Mouse (Mus musculus): ENCODE measurements at regions not wholly inside any gene's neighbourhood (a gene's known extent, or its start where the extent isn't known, plus 50 kb on each side); places are given as distances from the start of the nearest gene placed in this dataset.
A peak's percentile ranks its signal among the peaks of the same experiment; 100 is the strongest.

GRCm38 (mm10) chr13:35079685-35080084 is 52.8 kb upstream of the Eci2 start:
- no peak for DNase-seq (ENCODE audit: low spot score)

- no peak for DNase-seq (ENCODE audit: low spot score)
These were observed 58.5 kb upstream of the Eci2 start for GRCm38 (mm10) chr13:35085386-35085785.

- DNase-seq (ENCODE audit: low spot score): peak; percentile 44
These were observed 60.5 kb upstream of the Eci2 start for GRCm38 (mm10) chr13:35087246-35088040.

- no peak for DNase-seq (ENCODE audit: low spot score)
These were observed 64.3 kb upstream of the Eci2 start for GRCm38 (mm10) chr13:35091155-35091554.

DNA sequence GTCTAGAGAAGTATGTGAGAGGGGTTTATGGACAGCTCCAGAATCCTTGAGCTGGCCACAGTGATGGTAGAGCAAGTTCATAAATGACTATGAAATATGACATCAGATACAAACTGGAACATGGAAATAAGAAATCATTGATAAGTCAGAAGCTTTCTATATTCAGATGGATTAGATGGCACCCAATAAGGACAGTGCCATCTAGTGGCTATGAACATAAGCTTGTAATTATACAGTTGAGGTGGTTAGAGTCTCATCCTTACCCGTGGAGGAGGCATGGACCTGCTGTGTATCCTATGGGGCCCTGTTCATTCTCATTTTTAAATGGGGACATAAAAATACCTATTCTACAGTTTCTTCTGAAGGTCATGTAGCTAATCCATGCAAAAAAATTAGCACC is 92.9 kb upstream of the Eci2 start:
- no peak for DNase-seq (ENCODE audit: low spot score)

GRCm38 (mm10) chr13:35129475-35129874 is 102.6 kb upstream of the Eci2 start:
- DNase-seq (ENCODE audit: low spot score): no peak

DNA sequence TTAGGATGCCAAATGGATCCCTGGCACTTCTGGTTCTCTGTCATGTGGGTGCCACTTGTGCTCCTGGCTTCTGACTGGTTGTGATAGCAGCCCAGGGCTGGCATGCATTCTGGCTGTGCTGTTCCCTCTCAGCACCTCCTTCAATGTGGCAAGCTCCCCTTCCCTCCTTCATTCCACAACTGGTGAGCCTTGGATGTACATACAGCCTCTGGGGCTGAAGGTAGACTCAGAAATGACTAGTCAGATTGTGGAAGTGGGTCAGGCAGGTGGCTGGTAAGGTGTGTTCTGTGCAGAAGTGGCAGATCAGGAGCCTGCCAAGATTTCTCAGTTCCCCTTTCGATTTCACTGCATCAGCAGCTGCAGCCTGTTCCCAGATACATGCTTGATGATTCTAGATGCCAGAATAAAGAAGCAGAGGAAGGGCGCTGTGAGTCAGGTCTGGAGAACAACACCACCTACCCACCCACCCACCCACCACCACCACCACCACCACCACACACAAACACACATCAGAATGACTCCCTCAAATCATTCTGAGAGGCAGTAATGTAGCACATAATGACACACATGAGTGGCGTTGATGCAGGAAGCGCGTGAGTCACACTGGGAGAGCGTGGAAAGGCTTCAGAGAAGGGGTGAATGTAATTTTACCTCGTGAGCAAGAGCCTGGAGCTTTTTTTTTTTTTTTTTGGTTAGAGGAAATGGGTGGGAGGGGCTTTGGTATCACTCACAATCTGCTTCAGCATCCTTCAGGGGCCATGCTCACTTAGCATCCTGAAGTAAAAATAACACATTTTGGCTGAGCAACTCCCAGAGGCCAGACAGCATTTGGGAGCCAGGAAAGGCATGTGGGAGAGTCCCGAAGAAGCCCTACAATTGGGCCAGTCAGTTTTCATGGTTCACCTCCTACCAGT is 104.6 kb upstream of the Eci2 start:
- no peak for DNase-seq (ENCODE audit: low spot score)

DNA sequence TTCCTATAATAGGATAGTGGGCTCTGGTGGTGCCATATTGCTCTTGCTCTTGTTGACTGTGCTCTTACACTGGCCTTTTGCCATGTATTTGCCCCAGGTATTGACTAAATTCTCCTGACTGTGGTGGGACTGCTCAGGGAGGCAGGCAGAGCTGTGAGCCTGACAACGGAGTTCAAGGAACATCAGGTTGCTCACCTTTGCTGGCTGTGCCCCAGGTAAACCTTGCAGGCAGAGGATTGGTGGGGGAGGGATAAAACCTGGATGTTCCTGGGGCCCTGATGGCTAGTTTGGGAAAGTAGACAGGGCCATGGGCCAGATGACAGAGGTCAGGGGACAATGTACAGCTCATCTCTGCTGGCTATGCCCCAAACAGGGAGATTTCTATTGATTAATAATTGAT is 124.7 kb upstream of the Eci2 start:
- DNase-seq (ENCODE audit: low spot score): no peak

DNA sequence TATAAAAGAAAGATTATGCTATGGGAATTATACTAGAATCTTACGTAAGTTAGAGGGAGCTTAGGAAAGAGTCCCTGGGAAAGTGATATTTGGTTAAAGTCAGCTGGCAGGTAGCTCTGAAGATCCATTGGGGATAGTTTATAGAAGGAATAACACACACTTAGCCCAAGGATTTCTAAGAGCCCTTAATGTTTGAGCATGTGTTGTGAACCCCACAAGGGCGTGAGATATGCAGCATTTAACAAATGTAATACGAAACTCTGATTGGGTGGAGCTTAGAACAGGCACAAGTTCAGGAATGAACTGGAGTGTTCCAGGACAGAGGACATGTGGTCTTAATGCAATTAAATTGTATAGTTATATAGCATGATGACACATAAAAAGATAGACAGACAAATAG is 132.6 kb upstream of the Eci2 start:
- no peak for DNase-seq (ENCODE audit: low spot score)

DNA sequence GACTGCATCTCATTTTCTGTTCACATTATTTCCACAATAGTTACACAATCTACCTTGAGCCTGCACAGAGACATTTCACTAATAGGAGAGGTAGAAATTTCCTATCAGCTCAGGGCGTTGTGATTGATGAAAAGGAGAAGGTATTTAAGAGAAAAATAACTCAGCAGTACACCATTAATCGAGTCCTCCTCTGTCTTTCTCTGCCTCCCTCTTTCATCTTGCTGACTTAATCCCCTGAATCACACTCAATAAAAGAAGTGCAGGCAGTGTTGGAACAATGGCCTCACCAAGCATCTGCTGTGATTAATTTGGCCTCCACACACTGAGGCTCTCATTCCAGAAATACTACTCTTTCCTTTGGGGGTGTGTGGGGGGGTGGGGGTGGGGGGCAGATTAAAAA is 133.9 kb upstream of the Eci2 start:
- no peak for DNase-seq (ENCODE audit: low spot score)

GRCm38 (mm10) chr13:35166080-35166479 is 139.2 kb upstream of the Eci2 start:
- peak; percentile 8 for DNase-seq (ENCODE audit: low spot score)

DNA sequence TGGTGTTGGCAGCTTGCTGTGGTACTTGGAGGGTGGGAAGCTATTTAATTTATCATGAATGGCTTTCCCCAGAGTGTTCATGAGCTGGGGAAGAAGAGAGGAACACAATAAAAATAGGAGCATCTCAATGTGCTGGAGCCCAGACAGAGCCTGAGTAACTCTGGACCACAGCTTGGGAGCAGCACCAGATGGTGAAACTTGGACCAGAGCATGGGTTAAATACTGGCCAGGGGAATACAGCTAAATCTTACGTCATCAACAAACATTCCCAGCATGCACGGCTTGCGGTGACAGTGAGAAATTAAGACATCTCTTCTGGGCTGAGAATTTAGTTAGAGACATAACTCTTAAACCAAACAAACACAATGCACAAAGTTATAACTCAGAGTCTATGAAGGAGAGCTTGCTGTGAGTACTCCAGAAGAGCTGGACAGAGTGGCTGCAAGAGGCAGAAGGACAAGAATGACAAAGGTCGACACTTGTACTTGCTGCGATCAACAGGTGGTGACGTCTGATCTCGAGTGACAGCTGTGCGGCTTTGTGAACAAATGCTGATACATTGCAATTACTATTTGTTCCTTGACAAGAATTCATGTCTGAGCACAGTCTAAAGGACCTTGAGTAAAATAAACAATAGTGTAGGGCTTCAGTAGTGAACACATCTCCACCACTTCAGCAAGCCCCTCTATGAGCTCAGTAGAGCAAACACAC is 140.1 kb upstream of the Eci2 start:
- DNase-seq (ENCODE audit: low spot score): peak; percentile 56

DNA sequence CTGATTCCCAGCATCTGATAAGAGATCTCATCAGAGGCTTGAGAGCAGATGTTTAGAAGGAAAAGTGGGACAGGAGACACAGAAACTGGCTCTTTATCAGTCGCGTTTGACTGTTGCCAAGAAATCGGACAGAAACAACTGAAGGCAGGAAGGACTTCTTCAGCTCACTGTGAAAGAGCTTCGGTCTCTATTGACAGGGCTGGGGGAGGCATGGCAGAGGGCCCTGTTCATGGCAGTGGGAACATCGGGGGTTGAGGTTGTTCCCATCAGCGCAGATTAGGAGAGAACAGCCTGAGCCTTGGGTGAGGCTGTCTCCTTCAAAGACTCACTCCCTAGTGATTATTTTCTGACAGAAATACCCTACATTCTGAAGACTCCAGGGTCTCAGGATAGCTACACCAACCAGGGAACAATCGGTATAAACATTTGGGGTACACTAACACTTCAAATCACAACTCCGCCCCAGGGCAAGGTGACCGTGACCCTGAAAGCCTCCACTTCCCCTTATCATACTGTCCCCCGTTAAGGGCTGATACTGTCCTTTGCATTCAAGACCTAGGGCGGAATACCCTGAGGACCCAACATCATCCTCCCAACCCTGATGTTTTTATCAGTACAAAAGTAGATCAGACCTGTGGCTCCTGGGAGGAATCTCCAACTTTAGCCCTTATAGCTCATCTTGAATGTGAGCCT is 144.8 kb upstream of the Eci2 start:
- DNase-seq (ENCODE audit: low spot score): no peak

GRCm38 (mm10) chr13:35173522-35173921 is 146.6 kb upstream of the Eci2 start:
- DNase-seq (ENCODE audit: low spot score): no peak

GRCm38 (mm10) chr13:35175587-35175986 is 148.7 kb upstream of the Eci2 start:
- DNase-seq (ENCODE audit: low spot score): no peak

DNA sequence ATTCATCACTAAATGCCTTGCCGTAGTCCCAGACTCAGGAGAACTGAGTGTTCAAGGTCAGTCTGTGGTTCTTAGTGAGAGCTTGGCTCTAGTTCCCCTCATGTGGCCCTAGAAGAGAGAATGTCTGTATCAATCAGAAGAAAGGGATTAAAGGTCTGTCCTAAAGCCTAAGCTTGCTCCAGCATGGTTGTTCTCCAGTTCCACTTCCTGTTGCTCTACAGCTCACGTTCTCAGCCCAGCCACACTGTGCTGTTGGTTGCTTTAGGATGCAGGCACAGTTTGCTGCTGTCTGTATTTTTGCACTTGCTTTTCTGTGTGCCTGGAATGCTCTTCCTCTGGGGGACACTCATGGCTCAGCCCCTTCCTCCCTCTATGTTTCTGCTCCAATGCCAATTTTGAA is 150.4 kb upstream of the Eci2 start:
- no peak for DNase-seq (ENCODE audit: low spot score)

DNA sequence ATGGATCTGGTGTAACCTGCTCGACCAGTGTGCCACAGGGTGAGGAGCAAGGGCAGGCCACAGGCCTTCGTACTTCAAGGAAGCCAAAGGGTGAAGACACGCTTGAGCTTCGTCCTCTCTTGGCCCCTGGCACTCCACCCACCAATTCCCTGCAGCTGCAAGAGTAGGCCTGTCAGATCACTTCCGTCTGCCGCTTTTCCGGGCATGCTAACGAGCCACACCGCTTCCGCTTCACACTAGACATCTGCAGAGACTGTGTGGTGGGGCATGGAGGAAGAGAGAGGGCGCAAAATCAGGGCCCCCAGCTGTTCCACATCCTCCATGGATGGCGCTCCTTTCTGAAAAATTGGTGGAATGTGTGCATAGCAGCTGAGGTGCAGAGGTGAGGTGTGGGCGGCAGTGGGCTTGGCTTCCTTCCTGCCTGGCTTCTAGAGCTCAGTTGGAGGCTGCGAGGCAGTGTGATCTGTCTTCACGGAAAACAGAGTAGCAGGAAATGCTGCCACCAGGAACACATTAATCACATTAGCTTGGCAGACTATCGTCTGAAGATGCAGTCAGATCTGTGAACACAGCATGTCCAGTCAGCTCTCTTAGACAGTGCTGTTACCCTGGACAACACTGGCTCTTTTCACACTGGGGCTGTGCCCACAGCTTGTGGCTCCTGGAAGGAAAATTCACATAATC is 162.3 kb upstream of the Eci2 start:
- peak; percentile 3 for DNase-seq (ENCODE audit: low spot score)

GRCm38 (mm10) chr13:35202069-35202468 is 175.2 kb upstream of the Eci2 start:
- no peak for DNase-seq (ENCODE audit: low spot score)

GRCm38 (mm10) chr13:35208319-35208718 is 181.4 kb upstream of the Eci2 start:
- no peak for DNase-seq (ENCODE audit: low spot score)

DNA sequence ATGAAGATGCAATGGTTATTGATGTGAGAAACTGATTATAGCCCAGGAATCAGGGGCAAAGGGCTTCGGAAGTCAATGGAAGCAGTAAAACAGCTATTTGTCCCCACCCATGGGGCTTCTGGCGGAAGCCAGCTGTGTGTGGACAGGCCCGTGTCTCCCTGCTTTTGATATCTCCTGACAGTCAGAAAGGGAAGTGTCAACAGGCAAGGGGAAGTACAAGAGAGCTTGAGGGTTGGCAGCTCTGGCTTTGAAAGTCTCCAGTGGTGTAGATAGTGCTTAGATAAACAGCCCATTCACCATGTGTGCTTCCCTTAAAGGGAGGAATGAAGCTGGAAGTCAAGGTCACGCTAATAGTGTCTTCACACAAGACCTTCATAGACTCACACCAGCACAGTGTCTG is 182.7 kb upstream of the Eci2 start:
- peak; percentile 9 for DNase-seq (ENCODE audit: low spot score)

GRCm38 (mm10) chr13:35211834-35212233 is 184.9 kb upstream of the Eci2 start:
- no peak for DNase-seq (ENCODE audit: low spot score)

Measured in gastrocnemius, adult 18-20 months (tissue).